Mouse (Mus musculus) liver, adult 2 months (tissue): ENCODE measurements around the gene Tmem8b.

Experiments used
- CTCF ChIP-seq: fragments of 200-500 bp; IDR thresholded peaks from 2 replicates; pipeline ENCODE4 v1.5.1; 2011; ENCODE audit warnings: low read depth, low read length, control low read depth
- POLR2A ChIP-seq: fragments of 200-500 bp; IDR thresholded peaks from 2 replicates; pipeline ENCODE4 v1.6.1; 2011; ENCODE audit warnings: low read length, control low read depth; ENCODE audit not compliant: insufficient read depth; ENCODE audit errors: extremely low read depth

DNA sequence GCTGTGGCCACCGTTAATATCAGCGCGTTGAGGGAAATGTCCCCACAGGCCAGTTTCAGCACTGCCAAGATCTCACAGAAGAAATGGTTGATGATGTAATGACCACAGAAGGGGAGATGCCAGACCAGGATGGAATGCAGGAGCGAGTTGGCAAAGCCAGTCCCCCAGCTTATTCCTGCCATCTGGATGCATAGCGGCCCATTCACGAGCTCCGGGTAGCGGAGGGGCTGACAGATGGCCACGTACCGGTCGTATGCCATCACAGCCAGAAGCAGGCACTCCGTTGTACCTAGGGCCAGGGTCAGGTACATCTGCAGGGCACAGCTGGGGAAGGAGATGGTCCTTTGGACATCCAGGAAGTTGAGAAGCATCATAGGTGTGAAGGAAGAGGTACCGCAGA is 27.8 kb downstream of the Tmem8b start:
- TF ChIP-seq CTCF (no peak), POLR2A (no peak)
